Mouse (Mus musculus) spleen, adult 2 months (tissue): Measurements from ENCODE around the gene Ephb3.

Experiments used
- CTCF ChIP-seq: fragments of 200-500 bp; IDR thresholded peaks from 2 replicates; pipeline ENCODE4 v1.5.1; 2011; ENCODE audit warnings: mild to moderate bottlenecking, inconsistent platforms; ENCODE audit not compliant: insufficient read depth, insufficient read length, insufficient replicate concordance; ENCODE audit errors: extremely low read depth
- POLR2A ChIP-seq: fragments of 200-500 bp; IDR thresholded peaks from 2 replicates; pipeline ENCODE4 v1.6.1; 2011; ENCODE audit warnings: low read depth, low read length, inconsistent platforms

- TF ChIP-seq POLR2A (no peak), CTCF (no peak)
These were observed 36.0 kb downstream of the Ephb3 start for GRCm38 (mm10) chr16:21240547-21240946.
